23 mouse cellular contexts compared by ENCODE assay signal in the genomic region with DNA sequence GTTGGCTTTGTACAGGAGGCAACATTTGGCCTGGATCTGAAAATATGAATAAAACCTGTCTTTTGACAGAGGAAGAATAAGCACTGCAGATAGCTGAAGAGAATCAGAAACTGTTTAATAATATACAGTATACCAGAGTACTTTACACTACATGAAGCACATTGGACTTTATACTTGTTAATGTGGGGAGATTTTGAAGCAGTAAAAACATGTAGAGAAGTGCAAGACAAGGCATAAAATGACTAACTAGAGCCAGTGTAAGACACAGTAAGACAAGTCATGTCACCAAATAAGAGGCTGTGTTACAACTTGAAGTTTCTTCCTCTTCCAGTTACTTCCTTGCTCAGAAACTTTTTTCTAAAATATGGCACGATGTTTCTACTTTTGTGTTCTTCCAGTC. TPM values are rescaled to one million over a fixed set of nuclear protein-coding genes. Genes with fewer than 3 reads are reported as not detected.
"Had no signal": no experiment of that assay in that cellular context is flagged by ENCODE, and none has a peak within 500 bp of the region (broad histone marks: within the 10 kb centered on the region; RNA-seq: fewer than 3 reads in every experiment).

No protein-coding gene starts in this region.

- ATAC-seq: midbrain, embryonic 16.5 days had no signal

- H3K9ac ChIP-seq: lung, embryonic 14.5 days; midbrain, embryonic 12.5 days; neural tube, embryonic 13.5 days; neural tube, embryonic 15.5 days; stomach, embryonic 15.5 days had no signal

- H3K4me1 ChIP-seq: midbrain, embryonic 10.5 days; midbrain, embryonic 12.5 days; neural tube, embryonic 13.5 days; neural tube, embryonic 15.5 days; stomach, embryonic 15.5 days had no signal

- H3K27me3 ChIP-seq: midbrain, embryonic 12.5 days; neural tube, embryonic 13.5 days; neural tube, embryonic 15.5 days; stomach, embryonic 15.5 days had no signal

- H3K36me3 ChIP-seq: midbrain, embryonic 10.5 days; midbrain, embryonic 12.5 days; neural tube, embryonic 13.5 days; neural tube, embryonic 15.5 days; stomach, embryonic 15.5 days had no signal

- DNase-seq: lung, adult 18-20 months; lung, embryonic 14.5 days; lung, postnatal 10 days; lung, postnatal 4 days; midbrain, embryonic 14.5 days; retina, postnatal 1 day; right cerebral cortex, adult 18-20 months; thymus, adult 2 months; thymus, postnatal 25 days; thymus, postnatal 4 days had no signal

- H3K4me2 ChIP-seq: lung, embryonic 14.5 days; midbrain, embryonic 12.5 days; neural tube, embryonic 13.5 days; neural tube, embryonic 15.5 days; stomach, embryonic 15.5 days had no signal

- H3K4me3 ChIP-seq: midbrain, embryonic 10.5 days; midbrain, embryonic 12.5 days; myocyte; neural tube, embryonic 13.5 days; neural tube, embryonic 15.5 days; stomach, embryonic 15.5 days had no signal

- H3K27ac ChIP-seq: midbrain, embryonic 10.5 days; midbrain, embryonic 12.5 days; neural tube, embryonic 13.5 days; neural tube, embryonic 15.5 days; stomach, embryonic 15.5 days; stomach, postnatal 0 days had no signal

- H3K9me3 ChIP-seq: midbrain, embryonic 10.5 days; midbrain, embryonic 12.5 days; neural tube, embryonic 13.5 days; neural tube, embryonic 15.5 days; stomach, embryonic 15.5 days had no signal

RNA-seq across cellular contexts. Expression of a gene that starts 22.3 kb away (rescaled TPM):
- polyA plus RNA-seq: lung, embryonic 14.5 days; midbrain, embryonic 10.5 days; midbrain, embryonic 12.5 days; midbrain, embryonic 14.5 days; midbrain, embryonic 16.5 days; neural tube, embryonic 11.5 days; neural tube, embryonic 13.5 days; neural tube, embryonic 15.5 days; spleen, adult 2 months; testis, adult 2 months; thymus, adult 2 months; urinary bladder, adult 2 months had no signal

RNA-seq across cellular contexts. Expression of a gene that starts 33.1 kb away (rescaled TPM):
- polyA plus RNA-seq: lung, embryonic 14.5 days; lung, embryonic 16.5 days; midbrain, embryonic 10.5 days; midbrain, embryonic 12.5 days; midbrain, embryonic 14.5 days; midbrain, embryonic 16.5 days; myocyte; neural tube, embryonic 11.5 days; neural tube, embryonic 13.5 days; neural tube, embryonic 15.5 days; spleen, adult 2 months; stomach, embryonic 15.5 days; stomach, postnatal 0 days; thymus, adult 2 months; urinary bladder, adult 2 months had no signal
